Mouse (Mus musculus): ENCODE data around the gene Ccdc74a. TPM values are rescaled to one million over a fixed set of nuclear protein-coding genes. Genes with fewer than 3 reads are reported as not detected.

Gene Ccdc74a
- polyA plus RNA-seq, 1 experiment from 2014 or later, result 14.6 TPM

- Histone ChIP-seq H3K36me3 (ENCODE audit: control insufficient read depth, insufficient read depth, low read length) (peaks cover 22% of the 10 kb centered on the region), H3K9me3 (replicated peaks; ENCODE audit: control insufficient read depth, low read length, poor library complexity, severe bottlenecking) (no peaks in the 10 kb centered on the region)
- 93% methylated on average over 9 of the region's 9 CpGs for WGBS
These were observed 8.1 kb upstream of the Ccdc74a start for GRCm38 (mm10) chr16:17638036-17638628.

GRCm38 (mm10) chr16:17639081-17639480 is 7.2 kb upstream of the Ccdc74a start:
- no peaks in the 10 kb centered on the region for H3K4me1 ChIP-seq (ENCODE audit: control insufficient read depth, insufficient read depth, low read length)
- 97% methylated on average over 3 of the region's 3 CpGs for WGBS
- peaks cover 24% of the 10 kb centered on the region for H3K36me3 ChIP-seq (ENCODE audit: control insufficient read depth, insufficient read depth, low read length)

More at GRCm38 (mm10) chr16:17638036-17638628, 8.1 kb upstream of the Ccdc74a start:
- H3K27ac ChIP-seq (ENCODE audit: low read length), result no peak overlapping the region
- ATAC-seq, result no peak
- no peaks in the 10 kb centered on the region for H3K27me3 ChIP-seq (ENCODE audit: control insufficient read depth, insufficient read depth, low read depth, low read length)
- H3K4me2 ChIP-seq (ENCODE audit: low read length), result no peak overlapping the region
- H3K4me3 ChIP-seq (ENCODE audit: low read depth, low read length), result no peak overlapping the region
- no peak overlapping the region for H3K9ac ChIP-seq (ENCODE audit: low read depth, low read length)
- H3K4me1 ChIP-seq (ENCODE audit: control insufficient read depth, insufficient read depth, low read length), result no peaks in the 10 kb centered on the region

GRCm38 (mm10) chr16:17639951-17640350 is 6.3 kb upstream of the Ccdc74a start:
- no peak overlapping the region for H3K4me2 ChIP-seq (ENCODE audit: low read length)
- H3K9me3 ChIP-seq (replicated peaks; ENCODE audit: control insufficient read depth, low read length, poor library complexity, severe bottlenecking), result no peaks in the 10 kb centered on the region
- H3K36me3 ChIP-seq (ENCODE audit: control insufficient read depth, insufficient read depth, low read length), result peaks cover 24% of the 10 kb centered on the region
- no peaks in the 10 kb centered on the region for H3K4me1 ChIP-seq (ENCODE audit: control insufficient read depth, insufficient read depth, low read length)
- H3K9ac ChIP-seq (ENCODE audit: low read depth, low read length), result no peak overlapping the region
- WGBS, result 91% methylated on average over 6 of the region's 6 CpGs
- no peak for ATAC-seq
- H3K27ac ChIP-seq (ENCODE audit: low read length), result no peak overlapping the region
- no peaks in the 10 kb centered on the region for H3K27me3 ChIP-seq (ENCODE audit: control insufficient read depth, insufficient read depth, low read depth, low read length)
- no peak overlapping the region for H3K4me3 ChIP-seq (ENCODE audit: low read depth, low read length)

More at GRCm38 (mm10) chr16:17639081-17639480, 7.2 kb upstream of the Ccdc74a start:
- Histone ChIP-seq H3K9ac (ENCODE audit: low read depth, low read length) (no peak overlapping the region), H3K9me3 (replicated peaks; ENCODE audit: control insufficient read depth, low read length, poor library complexity, severe bottlenecking) (no peaks in the 10 kb centered on the region), H3K4me3 (ENCODE audit: low read depth, low read length) (no peak overlapping the region), H3K4me2 (ENCODE audit: low read length) (no peak overlapping the region), H3K27me3 (ENCODE audit: control insufficient read depth, insufficient read depth, low read depth, low read length) (no peaks in the 10 kb centered on the region), H3K27ac (ENCODE audit: low read length) (no peak overlapping the region)
- no peak for ATAC-seq

GRCm38 (mm10) chr16:17640706-17641105 is 5.6 kb upstream of the Ccdc74a start:
- H3K4me3 ChIP-seq (ENCODE audit: low read depth, low read length), result no peak overlapping the region
- H3K9me3 ChIP-seq (replicated peaks; ENCODE audit: control insufficient read depth, low read length, poor library complexity, severe bottlenecking), result no peaks in the 10 kb centered on the region
- WGBS, result 95% methylated on average over 9 of the region's 9 CpGs
- ATAC-seq, result no peak
- H3K9ac ChIP-seq (ENCODE audit: low read depth, low read length), result no peak overlapping the region
- H3K36me3 ChIP-seq (ENCODE audit: control insufficient read depth, insufficient read depth, low read length), result peaks cover 24% of the 10 kb centered on the region
- no peaks in the 10 kb centered on the region for H3K4me1 ChIP-seq (ENCODE audit: control insufficient read depth, insufficient read depth, low read length)
- no peak overlapping the region for H3K27ac ChIP-seq (ENCODE audit: low read length)
- no peak overlapping the region for H3K4me2 ChIP-seq (ENCODE audit: low read length)
- H3K27me3 ChIP-seq (ENCODE audit: control insufficient read depth, insufficient read depth, low read depth, low read length), result no peaks in the 10 kb centered on the region

GRCm38 (mm10) chr16:17641301-17641700 is 5.0 kb upstream of the Ccdc74a start:
- Histone ChIP-seq H3K36me3 (ENCODE audit: control insufficient read depth, insufficient read depth, low read length) (peaks cover 24% of the 10 kb centered on the region), H3K4me3 (ENCODE audit: low read depth, low read length) (no peak overlapping the region), H3K27ac (ENCODE audit: low read length) (no peak overlapping the region), H3K9me3 (replicated peaks; ENCODE audit: control insufficient read depth, low read length, poor library complexity, severe bottlenecking) (no peaks in the 10 kb centered on the region), H3K9ac (ENCODE audit: low read depth, low read length) (no peak overlapping the region), H3K27me3 (ENCODE audit: control insufficient read depth, insufficient read depth, low read depth, low read length) (no peaks in the 10 kb centered on the region), H3K4me2 (ENCODE audit: low read length) (no peak overlapping the region), H3K4me1 (ENCODE audit: control insufficient read depth, insufficient read depth, low read length) (no peaks in the 10 kb centered on the region; the same call in 1 of the 2 replicates)
- no peak for ATAC-seq
- 86% methylated on average over 6 of the region's 6 CpGs for WGBS

GRCm38 (mm10) chr16:17642311-17642710 is 4.0 kb upstream of the Ccdc74a start:
- Histone ChIP-seq H3K9ac (ENCODE audit: low read depth, low read length) (no peak overlapping the region), H3K27me3 (ENCODE audit: control insufficient read depth, insufficient read depth, low read depth, low read length) (no peaks in the 10 kb centered on the region), H3K27ac (ENCODE audit: low read length) (no peak overlapping the region), H3K4me1 (ENCODE audit: control insufficient read depth, insufficient read depth, low read length) (peaks cover 8% of the 10 kb centered on the region), H3K4me2 (ENCODE audit: low read length) (no peak overlapping the region), H3K4me3 (ENCODE audit: low read depth, low read length) (no peak overlapping the region), H3K36me3 (ENCODE audit: control insufficient read depth, insufficient read depth, low read length) (peaks cover 24% of the 10 kb centered on the region), H3K9me3 (replicated peaks; ENCODE audit: control insufficient read depth, low read length, poor library complexity, severe bottlenecking) (no peaks in the 10 kb centered on the region)
- WGBS, result 91% methylated on average over 8 of the region's 8 CpGs
- no peak for ATAC-seq

GRCm38 (mm10) chr16:17643437-17643990 is 2.8 kb upstream of the Ccdc74a start:
- 90% methylated on average over 4 of the region's 4 CpGs for WGBS
- peaks cover 27% of the 10 kb centered on the region for H3K36me3 ChIP-seq (ENCODE audit: control insufficient read depth, insufficient read depth, low read length)
- no peak overlapping the region for H3K9ac ChIP-seq (ENCODE audit: low read depth, low read length)
- H3K9me3 ChIP-seq (replicated peaks; ENCODE audit: control insufficient read depth, low read length, poor library complexity, severe bottlenecking), result no peaks in the 10 kb centered on the region
- H3K4me1 ChIP-seq (ENCODE audit: control insufficient read depth, insufficient read depth, low read length), result peaks cover 8% of the 10 kb centered on the region
- no peak overlapping the region for H3K4me2 ChIP-seq (ENCODE audit: low read length)
- no peaks in the 10 kb centered on the region for H3K27me3 ChIP-seq (ENCODE audit: control insufficient read depth, insufficient read depth, low read depth, low read length)
- no peak overlapping the region for H3K27ac ChIP-seq (ENCODE audit: low read length)
- no peak for ATAC-seq
- no peak overlapping the region for H3K4me3 ChIP-seq (ENCODE audit: low read depth, low read length)

- H3K4me1 ChIP-seq (ENCODE audit: control insufficient read depth, insufficient read depth, low read length), result peaks cover 8% of the 10 kb centered on the region
- WGBS, result 22% methylated on average over 1 of the region's 1 CpGs
- peak; percentile 37; the same call in 1 of the 2 replicates for ATAC-seq
- peak overlapping the region; percentile 76 for H3K4me3 ChIP-seq (ENCODE audit: low read depth, low read length)
- peak overlapping the region; percentile 82 for H3K9ac ChIP-seq (ENCODE audit: low read depth, low read length)
- H3K36me3 ChIP-seq (ENCODE audit: control insufficient read depth, insufficient read depth, low read length), result peaks cover 17% of the 10 kb centered on the region
- H3K27me3 ChIP-seq (ENCODE audit: control insufficient read depth, insufficient read depth, low read depth, low read length), result no peaks in the 10 kb centered on the region
- peak overlapping the region; percentile 77 for H3K4me2 ChIP-seq (ENCODE audit: low read length)
- no peaks in the 10 kb centered on the region for H3K9me3 ChIP-seq (replicated peaks; ENCODE audit: control insufficient read depth, low read length, poor library complexity, severe bottlenecking)
- no peak overlapping the region for H3K27ac ChIP-seq (ENCODE audit: low read length)
These were observed 886 bp downstream of the Ccdc74a start for GRCm38 (mm10) chr16:17647156-17647555.

- no peaks in the 10 kb centered on the region for H3K9me3 ChIP-seq (replicated peaks; ENCODE audit: control insufficient read depth, low read length, poor library complexity, severe bottlenecking)
- H3K4me3 ChIP-seq (ENCODE audit: low read depth, low read length), result no peak overlapping the region
- no peak overlapping the region; the same call in 1 of the 2 replicates for H3K9ac ChIP-seq (ENCODE audit: low read depth, low read length)
- ATAC-seq, result no peak
- no peak overlapping the region for H3K27ac ChIP-seq (ENCODE audit: low read length)
- WGBS, result 82% methylated on average over 10 of the region's 10 CpGs
- H3K27me3 ChIP-seq (ENCODE audit: control insufficient read depth, insufficient read depth, low read depth, low read length), result no peaks in the 10 kb centered on the region
- peaks cover 8% of the 10 kb centered on the region for H3K4me1 ChIP-seq (ENCODE audit: control insufficient read depth, insufficient read depth, low read length)
- H3K4me2 ChIP-seq (ENCODE audit: low read length), result no peak overlapping the region
- peaks cover 15% of the 10 kb centered on the region for H3K36me3 ChIP-seq (ENCODE audit: control insufficient read depth, insufficient read depth, low read length)
These were observed 1.5 kb downstream of the Ccdc74a start for GRCm38 (mm10) chr16:17647566-17648340.

All from midbrain, embryonic 16.5 days (tissue).